Mouse (Mus musculus) mammary gland, adult 2 months (tissue): ENCODE measurements around the gene Cdh4. TPM values are rescaled to one million over a fixed set of nuclear protein-coding genes. Genes with fewer than 3 reads are reported as not detected.

Source experiments
- polyA plus RNA-seq: library from polyadenylated mRNA; depleted of rRNA; stranded (reverse); fragments of >200 nt; gene quantifications from 2 replicates; pipeline ENCODE4 v1.2.3, GENCODE M21; 2012; ENCODE audit warnings: low replicate concordance; rRNA removed

The Cdh4 gene
- 0.51 and 0.96 TPM in 2 replicates for polyA plus RNA-seq

DNA sequence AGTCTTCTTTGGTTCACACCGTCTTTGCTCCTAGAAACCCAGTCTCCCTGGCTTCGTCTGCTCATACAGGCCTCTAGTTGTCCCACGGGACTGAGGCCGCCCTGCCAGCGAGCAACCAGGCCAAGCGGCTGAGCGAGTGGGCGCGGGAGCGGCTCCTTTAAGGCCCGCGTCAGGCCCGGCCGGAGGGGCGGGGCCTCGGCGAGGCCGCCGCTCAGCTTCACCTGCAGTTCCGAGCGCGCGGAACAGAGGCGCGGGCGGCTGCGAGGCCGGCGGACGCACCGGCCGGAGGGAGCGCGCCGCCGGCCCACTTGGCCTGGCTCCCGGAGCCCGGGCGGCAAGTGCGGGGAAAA lies at the start of gene Cdh4:
Gene Cdh4, plus strand, starts transcription at position 241 of the 350 bp plus-strand sequence.

